Comparison of ENCODE assay signal across 8 mouse cellular contexts in genomic region chr2:163340263-163340662, GRCm38 (mm10). TPM values are rescaled to one million over a fixed set of nuclear protein-coding genes. Genes with fewer than 3 reads are reported as not detected.
DNase-seq lines count a peak whose midpoint lies in the region; ATAC-seq and TF ChIP-seq lines count a peak whose summit lies in the region.

No protein-coding gene starts in this region.

- H3K27ac ChIP-seq in hindbrain, embryonic 10.5 days, result no peak overlapping the region
- no peak overlapping the region for H3K27ac ChIP-seq in hindbrain, embryonic 13.5 days
- H3K27ac ChIP-seq in forebrain, postnatal 0 days (ENCODE audit: low read depth, low read length), result no peak overlapping the region
- H3K27ac ChIP-seq in hindbrain, postnatal 0 days, result no peak overlapping the region
- no peak overlapping the region for H3K27ac ChIP-seq in midbrain, embryonic 13.5 days
- H3K27ac ChIP-seq in testis, adult 2 months (ENCODE audit: control insufficient read depth, insufficient read depth, low read depth, low read length), result no peak overlapping the region

- WGBS in hindbrain, embryonic 10.5 days, result 33% methylated on average over 9 of the region's 9 CpGs
- WGBS in hindbrain, embryonic 13.5 days, result 27% methylated on average over 9 of the region's 9 CpGs
- WGBS in forebrain, postnatal 0 days, result 10% methylated on average over 9 of the region's 9 CpGs
- 17% methylated on average over 9 of the region's 9 CpGs for WGBS in hindbrain, postnatal 0 days
- WGBS in midbrain, embryonic 13.5 days, result 29% methylated on average over 9 of the region's 9 CpGs

- H3K36me3 ChIP-seq in hindbrain, embryonic 10.5 days, result no peaks in the 10 kb centered on the region
- no peaks in the 10 kb centered on the region for H3K36me3 ChIP-seq in hindbrain, embryonic 13.5 days
- no peaks in the 10 kb centered on the region for H3K36me3 ChIP-seq in forebrain, postnatal 0 days (ENCODE audit: insufficient read depth)
- no peaks in the 10 kb centered on the region for H3K36me3 ChIP-seq in hindbrain, postnatal 0 days (ENCODE audit: insufficient read depth, low read length)
- no peaks in the 10 kb centered on the region for H3K36me3 ChIP-seq in midbrain, embryonic 13.5 days
- no peaks in the 10 kb centered on the region for H3K36me3 ChIP-seq in testis, adult 2 months (ENCODE audit: control insufficient read depth, insufficient read depth, low read length)

- ATAC-seq in hindbrain, embryonic 13.5 days (ENCODE audit: low FRiP score), result no peak
- ATAC-seq in forebrain, postnatal 0 days, result peak; percentile 90
- peak; percentile 83 for ATAC-seq in hindbrain, postnatal 0 days
- peak; percentile 43 for ATAC-seq in midbrain, embryonic 13.5 days

- intact Hi-C loops in left cerebral cortex, postnatal 10 days (cut with DNase I), result loop anchor here (1.0 kb wide), 1 partner anchor 61 kb away; no protein-coding TSS in a partner anchor

- no peak overlapping the region for H3K4me3 ChIP-seq in hindbrain, embryonic 10.5 days
- H3K4me3 ChIP-seq in hindbrain, embryonic 13.5 days, result no peak overlapping the region
- no peak overlapping the region for H3K4me3 ChIP-seq in forebrain, postnatal 0 days (ENCODE audit: low read depth, low read length)
- no peak overlapping the region for H3K4me3 ChIP-seq in hindbrain, postnatal 0 days (ENCODE audit: low read length)
- no peak overlapping the region for H3K4me3 ChIP-seq in midbrain, embryonic 13.5 days (replicated peaks)
- H3K4me3 ChIP-seq in testis, adult 2 months (ENCODE audit: control insufficient read depth, low read depth, low read length), result no peak overlapping the region

- no peaks in the 10 kb centered on the region for H3K9me3 ChIP-seq in hindbrain, embryonic 10.5 days
- H3K9me3 ChIP-seq in hindbrain, embryonic 13.5 days, result no peaks in the 10 kb centered on the region
- H3K9me3 ChIP-seq in forebrain, postnatal 0 days (ENCODE audit: low read length), result no peaks in the 10 kb centered on the region
- H3K9me3 ChIP-seq in hindbrain, postnatal 0 days (ENCODE audit: low read length), result no peaks in the 10 kb centered on the region
- H3K9me3 ChIP-seq in midbrain, embryonic 13.5 days, result no peaks in the 10 kb centered on the region

- H3K27me3 ChIP-seq in hindbrain, embryonic 10.5 days (ENCODE audit: insufficient read depth, poor library complexity, severe bottlenecking), result peaks cover 61% of the 10 kb centered on the region
- H3K27me3 ChIP-seq in hindbrain, embryonic 13.5 days, result peaks cover 70% of the 10 kb centered on the region
- peaks cover 49% of the 10 kb centered on the region for H3K27me3 ChIP-seq in forebrain, postnatal 0 days (ENCODE audit: insufficient read depth, low read length)
- peaks cover 32% of the 10 kb centered on the region for H3K27me3 ChIP-seq in hindbrain, postnatal 0 days (ENCODE audit: insufficient read depth, low read length)
- H3K27me3 ChIP-seq in midbrain, embryonic 13.5 days, result peaks cover 49% of the 10 kb centered on the region
- H3K27me3 ChIP-seq in testis, adult 2 months (ENCODE audit: control insufficient read depth, insufficient read depth, low read length), result no peaks in the 10 kb centered on the region

- TF ChIP-seq CTCF in forebrain, postnatal 0 days (IDR thresholded peaks at IDR 0.05; ENCODE audit: low read depth), result peak; percentile 90
- TF ChIP-seq CTCF in hindbrain, postnatal 0 days (IDR thresholded peaks at IDR 0.05; ENCODE audit: low read depth), result peak; percentile 93
- peak; percentile 86 for TF ChIP-seq CTCF in testis, adult 2 months (IDR thresholded peaks at IDR 0.05; ENCODE audit: control insufficient read depth, insufficient read depth, insufficient replicate concordance, low read depth, low read length)

- no peak for TF ChIP-seq POLR2A in testis, adult 2 months (IDR thresholded peaks at IDR 0.05; ENCODE audit: control insufficient read depth, low read depth, low read length)

- H3K9ac ChIP-seq in hindbrain, embryonic 13.5 days, result no peak overlapping the region
- H3K9ac ChIP-seq in forebrain, postnatal 0 days, result no peak overlapping the region
- H3K9ac ChIP-seq in hindbrain, postnatal 0 days (replicated peaks; ENCODE audit: low read length), result no peak overlapping the region
- no peak overlapping the region for H3K9ac ChIP-seq in midbrain, embryonic 13.5 days (replicated peaks)

- no peak overlapping the region for H3K4me2 ChIP-seq in hindbrain, embryonic 13.5 days
- peak overlapping the region; percentile 13; the same call in 1 of the 2 replicates for H3K4me2 ChIP-seq in forebrain, postnatal 0 days (ENCODE audit: low read depth)
- H3K4me2 ChIP-seq in hindbrain, postnatal 0 days (ENCODE audit: low read depth, low read length), result no peak overlapping the region
- H3K4me2 ChIP-seq in midbrain, embryonic 13.5 days (replicated peaks), result no peak overlapping the region

- peaks cover 19% of the 10 kb centered on the region for H3K4me1 ChIP-seq in hindbrain, embryonic 10.5 days (replicated peaks)
- H3K4me1 ChIP-seq in hindbrain, embryonic 13.5 days (replicated peaks), result peaks cover 14% of the 10 kb centered on the region
- H3K4me1 ChIP-seq in forebrain, postnatal 0 days (ENCODE audit: insufficient read depth), result peaks cover 5% of the 10 kb centered on the region; the same call in 1 of the 2 replicates
- no peaks in the 10 kb centered on the region for H3K4me1 ChIP-seq in hindbrain, postnatal 0 days (ENCODE audit: insufficient read depth, low read length)
- peaks cover 18% of the 10 kb centered on the region for H3K4me1 ChIP-seq in midbrain, embryonic 13.5 days (replicated peaks)
- peaks cover 11% of the 10 kb centered on the region for H3K4me1 ChIP-seq in testis, adult 2 months (ENCODE audit: control insufficient read depth, insufficient read depth, low read length)

- peak; percentile 72 for DNase-seq in hindbrain, embryonic 10.5 days (ENCODE audit: low spot score)
- peak; percentile 54 for DNase-seq in c-Kit-positive CD71-negative TER-119-negative erythroid progenitor cells, embryonic 14.5 days (ENCODE audit: low read depth)
- DNase-seq in forebrain, postnatal 0 days, result peak; percentile 90
- peak; percentile 89 for DNase-seq in hindbrain, postnatal 0 days (ENCODE audit: low spot score)
- DNase-seq in left cerebral cortex, postnatal 10 days (ENCODE audit: extremely low spot score in 1 of 2, low spot score in 2 of 2), result peak; percentile 42 to 62

RNA-seq across cellular contexts. Expression of gene Jph2, which starts 57.5 kb away (rescaled TPM):
- polyA plus RNA-seq in hindbrain, embryonic 10.5 days (2016; fragmentation: Nextera tagmentation; extraction: Ambion mirVana), result 0.75 and 0.81 TPM in 2 replicates
- 0.38 and 0.49 TPM in 2 replicates for polyA plus RNA-seq in hindbrain, embryonic 13.5 days (2015; fragmentation: Nextera tagmentation; extraction: Ambion mirVana)
- total RNA-seq in forebrain, postnatal 0 days (2014; rRNA removed), result 0.69 and 1.9 TPM in 2 replicates
- polyA plus RNA-seq in forebrain, postnatal 0 days (2015; fragmentation: Nextera tagmentation; extraction: Ambion mirVana), result 0.40 and 0.82 TPM in 2 replicates
- 1.2 and 1.4 TPM in 2 replicates for total RNA-seq in hindbrain, postnatal 0 days (2014; rRNA removed)
- polyA plus RNA-seq in hindbrain, postnatal 0 days (2015; fragmentation: Nextera tagmentation; extraction: Ambion mirVana), result 0.83 and 0.88 TPM in 2 replicates
- total RNA-seq in left cerebral cortex, postnatal 10 days (2021), result under 1 TPM; 0.61 to 0.75 TPM
- 0.13 and 0.31 TPM in 2 replicates for polyA plus RNA-seq in midbrain, embryonic 13.5 days (2015; fragmentation: Nextera tagmentation; extraction: Ambion mirVana)
- polyA plus RNA-seq in testis, adult 2 months (2012; rRNA removed), result 2.3 and 3.6 TPM in 2 replicates
